Mouse (Mus musculus) spleen, adult 2 months (tissue): ENCODE measurements around the gene Spns2. TPM values are rescaled to one million over a fixed set of nuclear protein-coding genes. Genes with fewer than 3 reads are reported as not detected.

Experiments used
- DNase-seq, 2 experiments: peaks; one replicate each; pipeline versions ENCODE4 v3.0.0 to v3.0.0-alpha.2; 2012 to 2021; ENCODE audit warnings: low spot score in 2 of 2, low read depth in 1 of 2
- H3K27ac ChIP-seq: fragments of 200-500 bp; 2 replicates; pipeline ENCODE4 v1.5.1; 2012; ENCODE audit warnings: low read length, inconsistent platforms; ENCODE audit not compliant: insufficient read depth
- H3K27me3 ChIP-seq: fragments of 200-500 bp; 2 replicates; pipeline ENCODE4 v1.6.1; 2012; ENCODE audit warnings: mild to moderate bottlenecking, moderate library complexity, low read length, inconsistent platforms; ENCODE audit not compliant: control insufficient read depth, insufficient read depth
- H3K36me3 ChIP-seq: fragments of 200-500 bp; 2 replicates; pipeline ENCODE4 v1.6.1; 2012; ENCODE audit warnings: mild to moderate bottlenecking, low read length, inconsistent platforms; ENCODE audit not compliant: control insufficient read depth, insufficient read depth
- H3K4me1 ChIP-seq: fragments of 200-500 bp; 2 replicates; pipeline ENCODE4 v1.6.1; 2011; ENCODE audit warnings: inconsistent platforms; ENCODE audit not compliant: control insufficient read depth, insufficient read depth, insufficient read length
- H3K4me3 ChIP-seq: fragments of 200-500 bp; 2 replicates; pipeline ENCODE4 v1.5.1; 2011; ENCODE audit warnings: mild to moderate bottlenecking, inconsistent platforms; ENCODE audit not compliant: insufficient read depth, insufficient read length; ENCODE audit errors: extremely low read depth
- CTCF ChIP-seq: fragments of 200-500 bp; IDR thresholded peaks from 2 replicates; pipeline ENCODE4 v1.5.1; 2011; ENCODE audit warnings: mild to moderate bottlenecking, inconsistent platforms; ENCODE audit not compliant: insufficient read depth, insufficient read length, insufficient replicate concordance; ENCODE audit errors: extremely low read depth
- POLR2A ChIP-seq: fragments of 200-500 bp; IDR thresholded peaks from 2 replicates; pipeline ENCODE4 v1.6.1; 2011; ENCODE audit warnings: low read depth, low read length, inconsistent platforms
- WGBS: fragments of 180-500 bp; shearing (Covaris S2); methylation state at CpG from one replicate; pipeline ENCODE4 v1.1.7; 2018; 5-methylcytosine and 5-hydroxymethylcytosine counted together
- polyA plus RNA-seq: library from polyadenylated mRNA; depleted of rRNA; stranded (reverse); fragments of >200 nt; gene quantifications from 2 replicates; pipeline ENCODE4 v1.2.3, GENCODE M21; 2012

The Spns2 gene
- polyA plus RNA-seq, 1 experiment: 43.4 TPM

DNA sequence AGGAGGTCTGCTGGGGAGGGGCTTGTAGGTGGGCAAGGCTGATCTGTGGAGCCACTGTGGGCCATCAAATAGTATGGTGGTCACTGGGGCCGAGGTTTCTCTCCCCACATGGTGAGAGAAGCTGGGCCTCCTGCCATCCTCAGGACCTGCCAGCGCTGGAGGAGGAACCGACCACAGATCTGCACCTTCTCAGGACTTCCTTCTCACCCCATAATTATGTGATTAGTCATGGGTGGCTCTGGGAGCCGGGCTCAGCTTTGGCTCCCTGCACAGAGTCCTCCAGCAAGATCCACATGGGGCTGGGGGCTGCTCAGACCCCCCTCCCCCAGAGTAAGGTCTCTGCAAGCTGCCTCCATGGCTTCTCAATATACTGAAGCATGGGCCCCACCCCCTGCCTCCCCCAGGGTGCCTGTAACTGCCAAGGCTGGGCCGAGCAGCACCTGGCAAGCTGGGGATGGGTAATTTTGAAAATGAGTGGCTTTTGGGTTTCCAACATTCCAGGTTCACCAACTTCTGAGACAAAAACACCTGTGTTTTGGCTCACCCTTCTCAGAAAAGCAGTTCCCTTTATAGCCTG, 11.8 kb upstream of the Spns2 start:
- Histone ChIP-seq H3K4me3 (no peak overlapping the region), H3K27me3 (no peaks in the 10 kb centered on the region), H3K36me3 (no peaks in the 10 kb centered on the region), H3K27ac (no peak overlapping the region), H3K4me1 (no peaks in the 10 kb centered on the region)
- TF ChIP-seq POLR2A (no peak), CTCF (no peak)
- 32% methylated on average over 5 of the region's 5 CpGs for WGBS
- DNase-seq: no peak

DNA sequence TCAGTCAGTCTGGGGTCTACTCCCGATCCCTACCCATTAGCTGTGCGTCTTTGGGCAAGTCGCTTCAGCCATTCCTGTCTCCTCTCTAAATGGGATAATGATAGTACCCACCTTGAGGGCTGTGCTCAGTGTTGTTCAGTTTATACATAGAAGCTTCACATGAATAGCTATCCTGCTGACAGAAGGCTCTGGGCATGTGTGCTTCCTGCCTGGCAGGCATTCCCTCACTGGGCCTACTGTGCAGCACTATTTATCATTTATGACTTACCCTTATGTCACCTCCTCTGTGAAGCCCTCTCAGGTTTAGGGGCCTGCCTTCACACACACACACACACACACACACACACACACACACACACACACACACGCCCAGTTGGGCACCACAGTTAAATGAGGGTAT, 10.4 kb upstream of the Spns2 start:
- Histone ChIP-seq H3K4me3 (no peak overlapping the region), H3K27me3 (no peaks in the 10 kb centered on the region), H3K4me1 (no peaks in the 10 kb centered on the region), H3K27ac (no peak overlapping the region), H3K36me3 (no peaks in the 10 kb centered on the region)
- no peak for DNase-seq
- TF ChIP-seq CTCF: no peak
- no peak for TF ChIP-seq POLR2A
- 95% methylated on average over 4 of the region's 4 CpGs for WGBS

DNA sequence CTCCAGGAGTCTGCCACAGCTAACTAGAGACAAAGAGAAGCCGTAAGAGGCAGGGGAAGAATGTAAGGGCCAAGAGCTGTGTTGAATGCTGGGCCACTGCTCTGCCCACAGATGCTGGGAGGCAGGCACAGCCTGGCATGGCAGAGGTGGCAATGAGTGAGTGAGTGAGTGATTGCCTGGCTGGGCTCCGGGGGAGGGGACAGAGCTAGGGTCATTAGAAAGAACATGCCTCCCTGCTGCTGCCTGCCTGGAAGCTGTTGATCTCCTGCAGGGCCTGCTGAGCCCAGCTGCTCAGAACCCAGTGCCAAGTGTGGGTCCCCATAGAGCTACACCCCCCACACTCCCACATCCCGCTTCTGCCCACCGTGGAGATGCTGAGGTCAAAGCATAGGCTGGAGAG, 7.7 kb upstream of the Spns2 start:
- TF ChIP-seq POLR2A (no peak), CTCF (no peak)
- no peak for DNase-seq
- Histone ChIP-seq H3K4me1 (no peaks in the 10 kb centered on the region), H3K27ac (no peak overlapping the region), H3K36me3 (no peaks in the 10 kb centered on the region), H3K27me3 (no peaks in the 10 kb centered on the region), H3K4me3 (no peak overlapping the region)
- 93% methylated on average over 4 of the region's 4 CpGs for WGBS

DNA sequence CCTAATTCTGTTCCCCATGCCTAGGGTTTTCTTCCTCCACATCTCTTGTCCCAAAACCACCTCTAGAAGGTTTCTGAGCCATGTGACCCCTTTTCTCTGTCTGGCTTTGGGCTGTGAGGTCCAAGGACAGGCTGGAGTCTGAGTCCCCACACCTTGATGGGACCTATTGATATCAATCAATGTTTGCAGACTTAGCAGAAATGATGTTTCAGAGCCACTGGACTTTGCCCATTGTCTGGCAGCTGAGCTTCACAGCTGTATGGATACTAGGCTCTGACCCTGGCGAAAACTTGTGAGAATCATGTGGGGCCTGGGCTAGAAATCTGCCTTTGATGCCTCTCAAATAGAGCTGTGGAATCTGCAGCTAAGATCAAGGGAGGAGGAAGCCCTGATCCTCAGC, 7.1 kb upstream of the Spns2 start:
- H3K36me3 ChIP-seq: no peaks in the 10 kb centered on the region
- no peaks in the 10 kb centered on the region for H3K4me1 ChIP-seq
- DNase-seq: no peak
- no peak overlapping the region for H3K4me3 ChIP-seq
- no peaks in the 10 kb centered on the region for H3K27me3 ChIP-seq
- no peak for TF ChIP-seq CTCF
- TF ChIP-seq POLR2A: no peak
- 100% methylated on average over 1 of the region's 1 CpGs for WGBS
- no peak overlapping the region for H3K27ac ChIP-seq

DNA sequence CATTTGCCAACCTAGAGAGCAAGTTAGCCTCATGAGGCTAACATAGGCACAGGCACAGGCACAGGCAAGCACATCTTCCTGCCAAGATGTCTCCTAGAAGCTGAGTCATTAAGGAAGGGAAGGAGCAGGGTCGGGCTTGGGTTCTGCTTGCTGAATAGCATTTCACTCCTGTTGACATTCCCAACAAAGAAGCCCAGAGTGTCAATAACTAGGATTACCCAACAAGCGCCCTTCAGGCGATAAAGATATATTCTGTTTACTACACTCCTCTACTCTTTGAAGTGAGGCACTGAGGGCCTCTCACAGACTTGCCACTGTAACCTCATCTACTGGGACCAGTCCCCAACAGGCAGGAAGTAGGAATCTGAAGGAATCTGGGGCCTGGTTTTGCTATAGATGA, 6.4 kb upstream of the Spns2 start:
- Histone ChIP-seq H3K27ac (no peak overlapping the region), H3K4me3 (no peak overlapping the region), H3K27me3 (no peaks in the 10 kb centered on the region), H3K4me1 (no peaks in the 10 kb centered on the region), H3K36me3 (no peaks in the 10 kb centered on the region)
- DNase-seq: no peak
- TF ChIP-seq POLR2A (no peak), CTCF (no peak)
- 65% methylated on average over 3 of the region's 3 CpGs for WGBS

DNA sequence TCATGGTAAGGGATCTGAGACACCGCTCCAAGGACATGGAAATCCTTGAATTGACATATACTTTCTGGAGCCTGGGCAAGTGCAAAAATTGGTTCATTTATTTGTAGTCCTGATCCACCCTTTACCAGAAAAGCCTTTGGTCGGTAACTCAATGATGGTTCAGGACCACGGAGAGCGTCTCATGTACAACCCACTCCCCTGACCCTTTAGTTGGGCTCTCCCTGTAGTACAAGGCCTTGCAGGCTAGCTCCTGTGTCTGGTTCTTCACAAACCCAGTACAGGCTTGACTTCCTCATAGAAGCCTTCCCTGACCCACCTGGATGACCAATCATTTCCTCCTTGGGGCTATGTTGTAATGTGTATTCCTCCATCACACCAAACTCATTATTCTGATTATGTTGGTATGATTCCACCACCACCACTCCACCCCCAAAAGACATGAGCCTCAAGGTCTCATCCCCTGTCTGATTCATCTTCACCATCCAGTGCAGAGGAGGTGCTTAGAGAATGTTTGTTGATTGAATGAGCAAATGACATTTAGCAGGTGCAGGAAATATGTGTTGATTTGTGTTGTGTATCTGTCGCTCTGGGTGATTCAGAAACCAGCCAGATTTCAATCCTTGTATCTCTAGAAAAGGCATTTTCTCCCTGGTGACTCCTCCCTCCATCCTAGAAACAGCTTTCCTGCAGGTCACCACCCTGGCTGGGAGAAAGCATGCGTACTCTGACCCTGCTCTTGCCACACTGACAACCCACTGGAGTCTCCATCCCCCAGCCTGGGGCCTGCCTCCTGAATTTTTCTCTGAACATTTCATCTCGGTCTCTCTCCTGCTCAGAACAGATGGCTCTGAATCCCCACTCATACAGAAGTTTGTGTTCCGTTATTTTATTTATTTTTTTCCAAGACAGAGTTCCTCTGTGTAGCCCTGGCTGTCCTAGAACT, 4.6 kb upstream of the Spns2 start:
- H3K4me3 ChIP-seq: no peak overlapping the region
- DNase-seq: no peak
- whole genome bisulfite sequencing: 72% methylated on average over 8 of the region's 8 CpGs
- TF ChIP-seq CTCF (no peak), POLR2A (no peak)
- no peak overlapping the region for H3K27ac ChIP-seq
- no peaks in the 10 kb centered on the region for H3K36me3 ChIP-seq
- H3K4me1 ChIP-seq: peaks cover 2% of the 10 kb centered on the region; the same call in 1 of the 2 replicates
- H3K27me3 ChIP-seq: no peaks in the 10 kb centered on the region
